Mouse (Mus musculus) limb, embryonic 10.5 days (tissue): ENCODE measurements around the gene Atp6v0c. TPM values are rescaled to one million over a fixed set of nuclear protein-coding genes. Genes with fewer than 3 reads are reported as not detected.
"Not testable (repeated sequence)": the region's sequence is repeated elsewhere in the genome, so short reads cannot be mapped to it uniquely, and the experiment has no call there.

Source experiments
- DNase-seq: peaks from one replicate; pipeline ENCODE4 v3.0.0-alpha.2; 2017; ENCODE audit warnings: low spot score
- H3K27ac ChIP-seq: fragments of 300-500 bp; sonication (generic); 2 replicates; pipeline ENCODE4 v1.5.1; 2016; ENCODE audit warnings: mild to moderate bottlenecking
- H3K27me3 ChIP-seq: fragments of 300-500 bp; sonication (generic); 2 replicates; pipeline ENCODE4 v1.6.1; 2016; ENCODE audit warnings: low read depth, mild to moderate bottlenecking; ENCODE audit not compliant: poor library complexity, severe bottlenecking
- H3K36me3 ChIP-seq: fragments of 300-500 bp; sonication (generic); 2 replicates; pipeline ENCODE4 v1.6.1; 2016; ENCODE audit warnings: mild to moderate bottlenecking, moderate library complexity
- H3K4me1 ChIP-seq: fragments of 300-500 bp; sonication (generic); 2 replicates; pipeline ENCODE4 v1.6.1; 2016
- H3K4me3 ChIP-seq: fragments of 300-500 bp; sonication (generic); 2 replicates; pipeline ENCODE4 v1.5.1; 2016; ENCODE audit warnings: mild to moderate bottlenecking, moderate library complexity
- H3K9me3 ChIP-seq: fragments of 300-500 bp; sonication (generic); replicated peaks from 2 replicates; pipeline ENCODE4 v1.6.1; 2016; ENCODE audit warnings: mild to moderate bottlenecking
- WGBS: fragments of 180-500 bp; shearing (Covaris S2); methylation state at CpG from one replicate; pipeline ENCODE4 v1.1.7; 2016; 5-methylcytosine and 5-hydroxymethylcytosine counted together
- polyA plus RNA-seq: library from polyadenylated mRNA; unstranded; fragments of >200 nt; fragmentation: Nextera tagmentation; extraction: Ambion mirVana; gene quantifications from 2 replicates; pipeline ENCODE4 v1.2.1, GENCODE M21; 2016

Gene Atp6v0c
- polyA plus RNA-seq, 1 experiment from 2014 or later, result 422 TPM

- 86% methylated on average over 7 of the region's 7 CpGs for WGBS
- Histone ChIP-seq H3K4me1 (peaks cover 14% of the 10 kb centered on the region), H3K4me3 (no peak overlapping the region), H3K27me3 (no peaks in the 10 kb centered on the region), H3K36me3 (no peaks in the 10 kb centered on the region), H3K9me3 (no peaks in the 10 kb centered on the region), H3K27ac (no peak overlapping the region)
- DNase-seq, result no peak
These were observed 20.1 kb downstream of the Atp6v0c start for GRCm38 (mm10) chr17:24149421-24149820.

GRCm38 (mm10) chr17:24142897-24143296, 26.6 kb downstream of the Atp6v0c start:
- Histone ChIP-seq H3K9me3 (no peaks in the 10 kb centered on the region), H3K27me3 (no peaks in the 10 kb centered on the region), H3K27ac (no peak overlapping the region), H3K4me1 (peaks cover 20% of the 10 kb centered on the region), H3K4me3 (no peak overlapping the region), H3K36me3 (no peaks in the 10 kb centered on the region)
- WGBS, result 43% methylated on average over 2 of the region's 2 CpGs
- DNase-seq, result no peak

GRCm38 (mm10) chr17:24141425-24141920, 28.0 kb downstream of the Atp6v0c start:
- Histone ChIP-seq H3K9me3 (no peaks in the 10 kb centered on the region), H3K27me3 (no peaks in the 10 kb centered on the region), H3K4me1 (peaks cover 20% of the 10 kb centered on the region), H3K4me3 (peak overlapping the region; percentile 99), H3K27ac (peak overlapping the region; percentile 94), H3K36me3 (no peaks in the 10 kb centered on the region)
- under 1% methylated on average over 53 of the region's 57 CpGs for WGBS
- DNase-seq, result peak; percentile 95

- Histone ChIP-seq H3K9me3 (no peaks in the 10 kb centered on the region), H3K36me3 (no peaks in the 10 kb centered on the region), H3K4me1 (peaks cover 20% of the 10 kb centered on the region), H3K4me3 (peak overlapping the region; percentile 99), H3K27ac (peak overlapping the region; percentile 94), H3K27me3 (no peaks in the 10 kb centered on the region)
- WGBS, result under 1% methylated on average over 43 of the region's 43 CpGs
- no peak for DNase-seq
These were observed 28.6 kb downstream of the Atp6v0c start for GRCm38 (mm10) chr17:24140845-24141424.

GRCm38 (mm10) chr17:24139968-24140367, 29.5 kb downstream of the Atp6v0c start:
- Histone ChIP-seq H3K9me3 (no peaks in the 10 kb centered on the region), H3K27ac (no peak overlapping the region), H3K4me3 (peak overlapping the region; percentile 99), H3K27me3 (no peaks in the 10 kb centered on the region), H3K4me1 (peaks cover 20% of the 10 kb centered on the region), H3K36me3 (no peaks in the 10 kb centered on the region)
- no peak for DNase-seq
- WGBS, result 94% methylated on average over 4 of the region's 4 CpGs

GRCm38 (mm10) chr17:24139256-24139655, 30.2 kb downstream of the Atp6v0c start:
- Histone ChIP-seq H3K4me3 (no peak overlapping the region), H3K27me3 (no peaks in the 10 kb centered on the region), H3K27ac (no peak overlapping the region), H3K36me3 (no peaks in the 10 kb centered on the region), H3K4me1 (peaks cover 20% of the 10 kb centered on the region), H3K9me3 (no peaks in the 10 kb centered on the region)
- no peak for DNase-seq
- whole genome bisulfite sequencing, result 88% methylated on average over 3 of the region's 3 CpGs

- Histone ChIP-seq H3K36me3 (peaks cover 7% of the 10 kb centered on the region; the same call in 1 of the 2 replicates), H3K4me1 (peaks cover 20% of the 10 kb centered on the region), H3K27me3 (no peaks in the 10 kb centered on the region), H3K27ac (no peak overlapping the region), H3K9me3 (no peaks in the 10 kb centered on the region), H3K4me3 (no peak overlapping the region)
- 79% methylated on average over 2 of the region's 2 CpGs for WGBS
- DNase-seq, result no peak
These were observed 32.1 kb downstream of the Atp6v0c start for GRCm38 (mm10) chr17:24137226-24137880.

GRCm38 (mm10) chr17:24134062-24134461, 35.4 kb downstream of the Atp6v0c start:
- no peaks in the 10 kb centered on the region for H3K9me3 ChIP-seq
- no peak overlapping the region for H3K4me3 ChIP-seq
- no peak for DNase-seq
- peaks cover 7% of the 10 kb centered on the region; the same call in 1 of the 2 replicates for H3K36me3 ChIP-seq
- no peak overlapping the region for H3K27ac ChIP-seq
- H3K4me1 ChIP-seq, result no peaks in the 10 kb centered on the region
- no peaks in the 10 kb centered on the region for H3K27me3 ChIP-seq

- not testable (repeated sequence) for H3K27ac ChIP-seq, DNase-seq, H3K4me1 ChIP-seq, H3K9me3 ChIP-seq, H3K27me3 ChIP-seq, H3K4me3 ChIP-seq, H3K36me3 ChIP-seq
- WGBS, result 90% methylated on average over 4 of the region's 4 CpGs
These were observed 36.6 kb downstream of the Atp6v0c start for GRCm38 (mm10) chr17:24132919-24133318.

GRCm38 (mm10) chr17:24131570-24131969, 37.9 kb downstream of the Atp6v0c start:
- no peak overlapping the region for H3K27ac ChIP-seq
- H3K9me3 ChIP-seq, result no peaks in the 10 kb centered on the region
- H3K4me1 ChIP-seq, result no peaks in the 10 kb centered on the region
- H3K36me3 ChIP-seq, result peaks cover 7% of the 10 kb centered on the region; the same call in 1 of the 2 replicates
- no peak overlapping the region for H3K4me3 ChIP-seq
- no peak for DNase-seq
- WGBS, result 90% methylated on average over 3 of the region's 3 CpGs
- H3K27me3 ChIP-seq, result no peaks in the 10 kb centered on the region

GRCm38 (mm10) chr17:24129246-24129645, 40.3 kb downstream of the Atp6v0c start:
- not testable (repeated sequence) for H3K4me3 ChIP-seq, H3K36me3 ChIP-seq, H3K4me1 ChIP-seq, H3K9me3 ChIP-seq, H3K27ac ChIP-seq, DNase-seq, H3K27me3 ChIP-seq
- WGBS, result 95% methylated on average over 4 of the region's 4 CpGs

- Histone ChIP-seq H3K9me3 (no peaks in the 10 kb centered on the region), H3K27ac (no peak overlapping the region), H3K4me3 (no peak overlapping the region), H3K27me3 (no peaks in the 10 kb centered on the region), H3K36me3 (no peaks in the 10 kb centered on the region), H3K4me1 (no peaks in the 10 kb centered on the region)
- 86% methylated on average over 1 of the region's 1 CpGs for WGBS
- no peak for DNase-seq
These were observed 41.9 kb downstream of the Atp6v0c start for GRCm38 (mm10) chr17:24127592-24127991.

GRCm38 (mm10) chr17:24126801-24127200, 42.7 kb downstream of the Atp6v0c start:
- Histone ChIP-seq H3K4me1 (no peaks in the 10 kb centered on the region), H3K36me3 (no peaks in the 10 kb centered on the region), H3K27me3 (no peaks in the 10 kb centered on the region), H3K9me3 (no peaks in the 10 kb centered on the region), H3K27ac (no peak overlapping the region), H3K4me3 (no peak overlapping the region)
- no peak for DNase-seq
- WGBS, result 88% methylated on average over 3 of the region's 3 CpGs
